Mouse (Mus musculus) heart, postnatal 14 days (tissue): ENCODE results near the gene Olfr140. TPM values are rescaled to one million over a fixed set of nuclear protein-coding genes. Genes with fewer than 3 reads are reported as not detected.

Source experiments
- DNase-seq, 2 experiments: peaks; one replicate each; pipeline ENCODE4 v3.0.0; 2021 to 2022
- intact Hi-C: fragments of 180-260 bp; cut with DNase I; formaldehyde crosslinking; loops from one replicate; pipeline ENCODE4 v1.15.1; 2025
- long read RNA-seq, 2 experiments: library from polyadenylated mRNA; stranded (forward); transcript quantifications; one replicate each; pipeline ENCODE4 v2.0.0; 2021
- total RNA-seq, 2 experiments: library from RNA; stranded (reverse); gene quantifications; 2 replicates each; pipeline ENCODE4 v1.2.3; 2021

The Olfr140 gene
- not detected for total RNA-seq
- long read RNA-seq, experiment 1: 0 reads
- long read RNA-seq, experiment 2: 0 reads

DNA sequence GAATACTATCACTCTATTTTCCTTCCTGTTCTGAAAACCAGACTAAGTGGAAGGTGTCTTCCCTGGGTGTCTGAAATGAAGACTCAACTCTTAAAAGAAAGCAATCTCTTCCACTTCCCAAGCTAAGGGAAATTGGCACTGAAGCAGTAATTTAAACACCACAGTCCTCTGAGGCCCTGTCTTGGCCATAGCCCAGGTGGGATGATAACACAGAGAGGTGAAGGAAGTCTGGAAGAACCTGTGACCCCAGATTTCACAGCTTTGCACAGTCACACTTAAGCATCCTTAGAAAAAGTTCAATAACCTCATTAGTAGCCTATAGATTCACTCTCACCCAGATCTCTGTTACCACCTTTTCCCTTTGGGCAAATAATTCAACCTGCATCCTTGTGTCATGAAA is at the start of gene Olfr140:
Gene Olfr140 (minus strand): TSS at position 101 of the 400 bp plus-strand sequence.
- intact Hi-C loops: no loop called here
- no peak for DNase-seq

DNA sequence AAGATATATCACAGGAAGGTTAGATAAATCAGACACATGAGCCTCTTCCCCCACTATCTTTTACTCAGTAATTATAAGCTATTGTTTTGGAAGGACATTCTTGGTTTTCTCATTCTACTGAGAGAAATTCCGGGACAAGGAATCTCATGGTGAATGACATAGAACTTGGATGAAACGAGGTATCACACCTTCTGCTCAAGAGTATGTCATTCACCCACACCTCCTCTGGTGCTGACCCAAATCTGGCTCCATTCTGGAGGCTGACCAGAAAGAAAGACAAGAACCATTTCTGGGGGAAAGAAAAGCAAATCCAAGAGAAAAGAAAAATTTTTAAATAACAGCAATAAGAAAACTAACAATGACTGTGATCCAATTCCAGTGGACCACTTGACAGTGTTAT is 6.7 kb upstream of the Olfr140 start:
- intact Hi-C loops: no loop called here
- no peak for DNase-seq

DNA sequence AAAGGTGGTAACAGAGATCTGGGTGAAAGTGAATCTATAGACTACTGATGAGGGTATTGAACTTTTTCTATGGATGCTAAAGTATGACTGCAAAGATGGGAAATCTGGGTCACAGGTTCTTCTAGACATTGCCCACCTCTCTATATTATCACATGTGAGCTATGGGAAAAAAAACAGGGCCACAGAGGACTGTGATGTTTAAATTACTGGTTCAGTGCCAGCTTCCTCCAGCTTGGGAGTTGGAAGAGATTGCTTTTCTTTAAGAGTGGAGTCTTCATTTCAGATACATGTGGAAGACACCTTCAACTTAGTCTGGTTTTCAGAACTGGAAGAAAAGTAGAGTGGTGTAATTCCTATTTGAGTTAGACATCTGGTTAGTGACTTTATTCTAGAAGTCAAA is 28.4 kb downstream of the Olfr140 start, which contains the start of gene Olfr1265:
Gene Olfr1265 (plus strand): TSS at position 301 of the 400 bp plus-strand sequence.
- intact Hi-C loops: no loop called here
- no peak for DNase-seq

DNA sequence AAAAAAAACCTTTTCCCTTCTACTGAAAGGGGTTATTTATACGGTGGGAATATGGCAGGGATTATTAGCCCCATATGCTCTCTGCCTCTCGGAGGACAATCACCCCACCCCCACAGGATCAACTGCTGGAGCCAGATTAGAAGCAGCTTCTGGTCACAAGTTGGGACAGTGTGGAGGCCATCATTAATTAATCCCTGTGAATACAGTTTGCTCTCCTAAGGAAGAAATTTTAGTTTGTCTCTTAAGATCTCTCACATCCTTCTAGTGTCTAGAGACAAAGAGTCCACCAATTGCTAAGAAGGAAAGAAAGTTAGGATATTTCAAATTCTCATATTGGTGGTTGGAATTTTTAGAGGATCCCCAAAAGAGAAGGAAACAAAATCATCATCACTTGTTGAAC is 37.9 kb downstream of the Olfr140 start, which contains the start of gene Olfr1264:
Gene Olfr1264 (minus strand): TSS at position 101 of the 400 bp plus-strand sequence.
- no peak for DNase-seq
- intact Hi-C loops: no loop called here

DNA sequence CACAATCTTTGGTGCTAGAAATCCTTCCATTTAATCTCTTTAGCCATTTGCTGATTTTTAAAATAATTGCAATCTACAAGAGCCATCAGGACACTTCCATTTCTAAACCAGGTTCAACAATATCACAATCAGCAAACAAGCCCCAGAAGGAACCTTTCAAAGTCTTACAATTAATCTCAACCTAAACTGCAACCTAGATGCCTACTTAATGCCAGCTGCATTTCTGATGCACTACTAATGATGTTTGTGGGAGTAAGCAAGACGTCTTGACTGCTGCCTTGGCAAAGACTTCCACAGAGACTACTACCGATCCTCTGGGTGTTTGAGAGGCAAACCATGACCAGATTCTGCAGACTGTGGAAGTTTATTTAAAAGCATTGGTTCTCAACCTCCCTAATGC is 51.6 kb downstream of the Olfr140 start, which contains the start of gene Olfr1263:
Gene Olfr1263 (plus strand): TSS at position 301 of the 400 bp plus-strand sequence.
- intact Hi-C loops: no loop called here
- DNase-seq: no peak

DNA sequence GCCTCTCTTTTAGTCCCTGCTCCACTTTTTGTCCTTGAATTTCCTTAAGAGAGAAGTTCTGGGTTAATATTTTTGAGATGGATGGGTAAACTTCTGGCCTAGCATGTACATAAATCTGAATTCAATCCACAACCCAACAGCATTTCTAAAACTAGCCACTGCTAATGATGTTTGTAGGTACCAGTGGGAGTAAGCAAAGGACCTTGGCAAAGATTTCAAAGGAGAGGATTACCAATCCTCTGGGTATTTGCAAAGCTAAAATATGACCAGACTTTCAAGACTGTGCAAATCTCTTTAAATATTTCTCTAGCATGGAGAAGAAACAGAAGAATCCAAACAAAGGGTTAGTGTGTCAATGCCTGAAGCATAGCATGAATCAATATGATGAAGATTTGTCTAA is 63.5 kb downstream of the Olfr140 start, which contains the start of gene Olfr1262:
Gene Olfr1262 (plus strand): TSS at position 301 of the 400 bp plus-strand sequence.
- intact Hi-C loops: no loop called here
- DNase-seq: no peak

Other genes with a start within 250 kb of the Olfr140 start
- gene Olfr1256, start 222.0 kb downstream of the Olfr140 start, total RNA-seq: not detected
- not detected for gene Olfr48, start 215.4 kb downstream of the Olfr140 start, total RNA-seq
- not detected for gene Olfr1257, start 185.2 kb downstream of the Olfr140 start, total RNA-seq
- not detected for gene Olfr1258, start 136.3 kb downstream of the Olfr140 start, total RNA-seq
- gene Olfr1259, start 114.9 kb downstream of the Olfr140 start, total RNA-seq: not detected
- gene Olfr1260, start 89.3 kb downstream of the Olfr140 start, total RNA-seq: not detected
- gene Olfr1261, start 72.4 kb downstream of the Olfr140 start, total RNA-seq: not detected
- not detected for gene Olfr1262, start 63.4 kb downstream of the Olfr140 start, total RNA-seq
- not detected for gene Olfr1263, start 51.5 kb downstream of the Olfr140 start, total RNA-seq
- gene Olfr1264, start 38.0 kb downstream of the Olfr140 start, total RNA-seq: not detected
- not detected for gene Olfr1265, start 28.3 kb downstream of the Olfr140 start, total RNA-seq
- gene Olfr1269, start 57.8 kb upstream of the Olfr140 start, total RNA-seq: not detected
- gene Olfr32, start 78.7 kb upstream of the Olfr140 start, total RNA-seq: not detected
- gene Olfr1270, start 89.5 kb upstream of the Olfr140 start, total RNA-seq: not detected
- gene Olfr1506, start 160.9 kb upstream of the Olfr140 start, total RNA-seq: not detected
- gene Olfr142, start 194.0 kb upstream of the Olfr140 start, total RNA-seq: not detected
- not detected for gene Olfr1271, start 207.4 kb upstream of the Olfr140 start, total RNA-seq
- not detected for gene Olfr1272, start 229.2 kb upstream of the Olfr140 start, total RNA-seq